Mouse (Mus musculus): ENCODE results near the gene Dcaf5.
"Not testable (repeated sequence)": the region's sequence is repeated elsewhere in the genome, so short reads cannot be mapped to it uniquely, and the experiment has no call there.

The Dcaf5 gene

DNA sequence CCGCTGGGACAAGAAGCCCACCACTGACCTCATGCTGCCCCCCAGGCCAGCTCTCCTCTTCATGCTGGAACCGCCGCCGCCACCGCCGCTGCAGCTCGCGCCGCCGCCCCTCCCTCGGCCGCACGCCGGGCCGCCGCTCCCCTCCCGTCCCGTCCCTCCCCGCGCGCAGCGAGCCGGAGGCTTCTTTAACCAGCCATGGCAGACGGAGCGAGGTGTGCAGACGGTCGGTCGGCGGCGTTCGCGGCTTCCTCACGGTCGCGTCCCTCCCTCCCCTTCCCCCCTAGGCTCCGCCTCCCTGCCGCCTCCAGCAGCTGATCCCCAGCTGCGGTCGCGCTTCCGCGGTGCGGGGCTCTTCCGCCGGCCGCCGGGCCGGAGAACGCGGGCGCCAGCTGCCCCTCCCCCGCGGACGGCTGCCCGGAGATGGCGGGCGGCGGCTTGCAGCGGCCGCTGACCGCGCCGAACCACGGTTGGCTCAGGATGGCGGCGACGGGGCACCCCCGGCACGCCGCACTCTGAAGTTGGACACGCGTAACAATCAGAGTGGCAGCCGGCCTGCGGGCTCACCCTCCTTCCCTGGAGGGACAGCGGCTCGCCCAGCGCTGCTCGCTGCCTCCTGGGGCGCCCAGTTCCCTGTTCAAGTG is at the start of gene Dcaf5:
Gene Dcaf5, minus strand, starts transcription at position 266 of the 641 bp plus-strand sequence.
- DNase-seq, result peak; percentile 78

DNA sequence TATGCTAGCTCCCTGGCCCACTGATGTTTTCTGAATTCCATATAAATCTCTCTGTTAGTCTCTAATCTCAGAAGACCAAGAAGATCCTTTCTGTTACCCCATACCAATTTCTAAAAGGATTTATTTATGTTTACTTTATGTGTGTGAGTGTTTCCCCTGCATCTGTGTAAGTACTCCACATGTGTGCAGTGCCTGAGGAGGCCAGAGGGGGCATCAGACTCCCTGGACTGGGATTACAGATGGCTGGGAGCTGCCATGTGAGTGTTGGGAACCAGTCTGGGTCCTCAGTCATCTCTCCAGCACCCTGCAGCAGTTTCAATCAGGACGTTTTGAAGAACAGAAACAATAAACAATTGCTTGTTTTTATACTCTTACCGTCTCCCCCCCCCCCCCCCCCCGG is 47.0 kb upstream of the Dcaf5 start:
- DNase-seq, result no peak

DNA sequence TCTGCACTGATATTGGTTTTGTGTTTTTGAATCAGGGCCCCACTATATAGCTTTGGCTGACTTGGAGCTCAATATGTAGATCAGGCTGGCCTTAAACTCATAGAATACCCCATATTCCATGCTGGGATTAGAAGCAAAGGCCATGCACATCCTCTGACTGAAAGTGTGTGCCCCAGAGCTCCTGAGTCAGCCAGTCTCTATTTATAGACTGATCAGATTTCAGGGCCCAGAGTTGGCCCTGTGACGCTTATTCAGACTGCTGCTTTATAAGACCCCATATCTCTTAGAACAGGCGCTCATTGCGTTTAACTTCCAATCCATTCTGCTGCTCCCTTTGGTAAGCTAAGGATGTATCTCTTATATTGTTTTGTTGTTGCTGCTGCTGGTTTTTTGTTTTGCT is 43.6 kb upstream of the Dcaf5 start:
- no peak for DNase-seq

- no peak for DNase-seq
Observed at GRCm38 (mm10) chr12:80473731-80474130, 37.3 kb upstream of the Dcaf5 start.

DNA sequence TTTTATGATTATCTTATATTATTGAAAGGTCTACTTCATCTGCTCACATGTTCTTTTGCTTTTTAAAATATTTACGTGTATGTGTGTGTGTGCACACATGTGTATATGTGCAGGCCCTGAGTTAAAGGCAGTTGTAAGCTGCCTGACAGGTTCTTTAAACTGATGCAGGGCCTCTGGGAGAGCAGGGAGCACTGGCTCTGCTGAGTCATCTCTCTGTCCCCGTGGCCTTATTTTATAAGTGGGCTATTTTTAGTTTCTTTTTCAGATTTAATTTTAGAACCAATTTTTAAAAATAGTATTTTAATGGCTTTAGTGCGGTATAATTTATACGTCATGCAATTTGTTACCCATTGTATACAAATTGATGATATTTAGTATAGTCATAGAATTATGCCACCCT is 35.5 kb upstream of the Dcaf5 start:
- DNase-seq, result no peak

GRCm38 (mm10) chr12:80470206-80470605 is 33.8 kb upstream of the Dcaf5 start:
- no peak for DNase-seq

DNA sequence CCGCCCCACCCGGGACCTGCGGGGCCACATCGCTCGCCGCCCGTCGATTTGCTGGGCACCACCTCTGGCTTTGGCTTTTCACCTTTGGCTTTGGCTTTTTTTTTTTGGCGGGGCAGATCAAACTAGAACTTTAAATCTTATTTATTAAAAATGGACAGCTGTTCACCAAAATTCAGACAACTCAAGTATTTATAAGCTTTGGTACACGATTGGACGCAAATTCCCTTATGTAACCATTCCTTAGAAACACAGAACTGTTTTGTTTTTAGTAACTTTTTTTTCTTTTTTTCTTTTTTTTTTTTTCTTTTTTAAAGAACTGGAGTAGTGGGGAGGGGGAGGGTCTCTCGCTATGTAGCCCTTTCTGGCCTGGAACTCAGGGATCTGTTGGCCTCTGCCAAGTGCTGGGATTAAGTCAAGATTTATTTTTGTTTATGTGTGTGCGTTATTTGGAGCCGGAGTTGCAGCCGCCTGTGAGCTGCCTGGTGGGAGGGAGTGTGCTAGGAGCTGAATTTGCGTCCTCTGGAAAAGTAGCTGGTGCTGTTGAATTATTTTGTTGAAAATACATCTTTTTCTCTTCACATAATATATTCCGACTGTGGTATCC is 27.4 kb upstream of the Dcaf5 start:
- DNase-seq, result no peak

DNA sequence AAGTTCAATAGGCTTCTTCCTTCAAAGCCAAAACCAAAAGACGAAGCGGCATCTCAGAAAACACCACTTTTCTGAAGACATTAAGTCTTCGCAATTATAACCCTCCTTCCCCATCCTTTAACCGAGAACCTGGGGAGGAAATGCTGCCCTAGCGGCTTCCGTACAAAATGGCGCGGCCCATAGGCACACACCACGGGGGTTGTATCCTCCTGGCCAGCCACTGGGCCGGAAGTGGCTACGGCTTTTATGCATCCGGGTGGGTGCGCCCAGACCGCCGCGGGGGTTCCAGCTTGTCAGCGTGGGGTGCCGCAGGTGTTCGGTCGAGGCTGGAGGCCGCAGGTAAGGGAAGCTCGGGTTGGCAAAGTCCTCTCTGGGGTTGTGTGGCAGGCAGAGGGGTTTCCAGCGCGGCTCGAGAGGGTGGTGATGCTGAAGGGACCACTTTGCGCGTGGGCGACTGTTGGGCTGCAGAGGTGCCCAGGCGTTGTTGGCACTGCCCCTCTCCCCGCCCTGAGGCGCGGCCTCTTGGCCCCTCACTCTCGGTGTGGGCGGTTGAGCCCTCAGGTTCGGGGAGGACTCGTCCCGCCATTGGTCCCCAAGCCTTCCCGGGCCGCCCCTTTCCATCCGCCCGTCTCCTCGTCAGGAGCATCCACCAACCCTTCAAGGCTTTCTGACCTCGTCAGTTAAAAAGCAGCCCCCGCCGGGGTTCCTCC is 26.7 kb upstream of the Dcaf5 start, which contains the start of gene Exd2:
Gene Exd2, plus strand, starts transcription at position 154 of the 710 bp plus-strand sequence.
- peak; percentile 87 for DNase-seq

DNA sequence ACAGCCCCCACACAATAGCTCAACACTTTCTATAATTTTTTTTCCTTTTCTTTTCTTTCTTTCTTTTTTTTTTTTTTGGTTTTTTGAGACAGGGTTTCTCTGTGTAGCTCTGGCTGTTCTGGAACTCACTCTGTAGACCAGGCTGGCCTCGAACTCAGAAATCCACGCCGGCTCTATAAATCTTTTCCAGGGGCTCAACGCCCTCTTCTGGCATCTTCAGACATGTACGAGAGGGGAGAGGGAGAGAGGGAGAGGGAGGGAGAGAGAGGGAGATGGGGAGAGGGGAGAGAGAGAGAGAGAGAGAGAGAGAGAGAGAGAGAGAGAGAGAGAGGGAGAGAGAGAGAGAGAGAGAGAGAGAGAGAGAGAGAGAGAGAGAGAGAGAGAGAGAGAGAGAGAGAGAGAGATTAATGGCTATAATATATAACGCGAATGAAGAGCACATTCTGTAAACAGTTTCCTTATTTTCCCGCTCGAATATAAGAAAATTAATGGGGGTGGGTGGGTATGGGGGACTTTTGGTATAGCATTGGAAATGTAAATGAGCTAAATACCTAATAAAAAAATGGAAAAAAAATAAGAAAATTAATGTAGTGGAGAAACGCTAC is 26.0 kb upstream of the Dcaf5 start:
- not testable (repeated sequence) for DNase-seq

GRCm38 (mm10) chr12:80458033-80458432 is 21.6 kb upstream of the Dcaf5 start:
- no peak for DNase-seq

GRCm38 (mm10) chr12:80453506-80453905 is 17.1 kb upstream of the Dcaf5 start:
- DNase-seq, result no peak

- no peak for DNase-seq
Observed at GRCm38 (mm10) chr12:80444525-80445109, 8.2 kb upstream of the Dcaf5 start.

- DNase-seq, result no peak
Observed at GRCm38 (mm10) chr12:80440957-80441356, 4.6 kb upstream of the Dcaf5 start.

GRCm38 (mm10) chr12:80437051-80437675 is 762 bp upstream of the Dcaf5 start:
- DNase-seq, result no peak

DNA sequence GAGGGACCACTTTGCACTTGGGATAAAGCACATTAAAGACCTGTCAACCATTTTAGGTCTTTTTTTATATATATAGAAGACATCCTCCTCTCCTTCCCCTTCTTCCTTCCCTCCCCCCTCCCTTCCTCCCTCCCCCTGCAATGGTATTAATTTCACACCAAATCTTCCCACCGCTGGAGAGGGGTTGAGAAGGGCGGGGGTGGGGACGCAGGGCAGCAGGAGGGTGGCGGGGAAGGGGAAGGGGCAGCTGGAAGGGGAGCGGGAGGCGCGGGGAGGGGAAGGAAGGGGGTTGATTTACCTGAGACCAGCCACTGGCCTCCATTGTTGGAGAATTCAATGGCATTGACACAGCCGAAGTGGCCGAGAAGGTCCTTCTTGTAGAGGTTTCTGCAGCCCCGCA is 514 bp downstream of the Dcaf5 start:
- no peak for DNase-seq

DNA sequence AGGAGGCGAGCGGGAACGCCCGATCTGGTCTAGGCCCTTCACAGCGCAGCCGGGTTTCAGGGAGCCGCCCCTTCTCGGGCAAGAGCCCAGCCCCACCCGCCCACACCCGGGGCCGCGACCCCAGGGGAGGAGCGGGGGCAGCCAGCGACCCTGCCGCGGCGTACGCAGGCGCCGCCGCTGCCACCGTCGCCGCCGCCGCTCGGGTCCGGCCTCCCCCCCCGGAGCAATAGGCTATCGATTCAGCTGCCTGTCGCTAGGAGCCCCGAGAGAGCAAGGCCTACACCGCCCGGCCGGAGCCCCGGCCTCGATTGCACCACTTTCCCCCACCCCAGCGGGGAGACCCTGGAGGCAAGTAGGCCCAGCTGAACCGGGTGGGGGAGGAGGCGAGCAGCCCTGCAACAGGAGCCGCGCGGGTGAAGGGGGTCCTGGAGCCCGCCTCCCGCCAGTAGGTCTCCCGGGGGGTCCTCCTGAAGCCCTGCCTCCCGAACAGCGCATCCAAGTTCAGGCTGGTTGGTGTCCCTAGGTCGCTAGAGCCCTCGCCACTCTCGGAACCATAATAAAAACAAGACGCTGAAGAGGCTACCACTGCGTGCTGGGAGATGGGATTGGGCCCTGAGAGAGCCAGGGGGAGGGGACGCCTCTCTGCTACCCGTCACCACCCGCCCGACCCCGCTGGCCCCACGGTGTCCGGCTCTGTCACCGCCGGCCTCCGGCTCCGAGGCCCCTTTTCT is 1.3 kb downstream of the Dcaf5 start:
- peak; percentile 72 for DNase-seq

DNA sequence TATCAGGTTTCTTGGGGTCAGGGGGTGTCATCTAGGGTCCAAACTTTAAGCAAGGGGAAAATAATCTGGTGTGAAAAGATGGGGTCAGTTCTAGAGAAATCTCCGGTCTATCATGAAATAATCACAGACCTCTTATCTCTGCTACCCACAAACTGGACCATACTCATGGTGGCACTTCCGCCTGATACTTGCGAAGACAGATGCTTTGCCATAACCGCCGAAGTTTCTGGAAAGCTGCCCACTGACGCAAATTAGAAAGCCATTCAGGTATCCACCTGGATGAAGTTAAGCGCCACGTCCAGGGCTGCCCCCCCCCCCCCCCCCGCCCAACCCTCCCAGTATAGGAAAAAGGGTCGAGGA is 1.8 kb downstream of the Dcaf5 start:
- DNase-seq, result no peak

DNA sequence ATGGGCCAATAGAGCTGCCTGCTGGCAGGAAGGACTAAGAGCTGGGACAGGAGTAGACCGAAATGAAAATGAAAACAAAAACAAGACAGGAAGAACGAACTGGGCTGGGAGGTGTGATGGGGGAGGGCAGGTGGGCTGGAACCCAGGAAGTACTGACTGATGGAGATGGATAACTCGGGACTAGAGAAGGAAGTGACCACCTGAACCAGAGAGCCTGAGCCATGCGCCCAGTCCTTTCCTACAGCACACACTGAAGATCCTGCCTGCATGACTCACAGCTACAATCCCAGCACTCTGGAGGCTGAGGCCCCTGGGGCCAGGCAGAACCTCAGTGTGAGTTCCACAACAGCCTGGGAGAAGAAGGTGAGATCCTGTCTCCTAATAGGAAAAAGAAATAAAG is 3.1 kb downstream of the Dcaf5 start:
- no peak for DNase-seq

- no peak for DNase-seq
Observed at GRCm38 (mm10) chr12:80427683-80428082, 8.7 kb downstream of the Dcaf5 start.

- no peak for DNase-seq
Observed at GRCm38 (mm10) chr12:80415100-80415499, 21.3 kb downstream of the Dcaf5 start.

DNA sequence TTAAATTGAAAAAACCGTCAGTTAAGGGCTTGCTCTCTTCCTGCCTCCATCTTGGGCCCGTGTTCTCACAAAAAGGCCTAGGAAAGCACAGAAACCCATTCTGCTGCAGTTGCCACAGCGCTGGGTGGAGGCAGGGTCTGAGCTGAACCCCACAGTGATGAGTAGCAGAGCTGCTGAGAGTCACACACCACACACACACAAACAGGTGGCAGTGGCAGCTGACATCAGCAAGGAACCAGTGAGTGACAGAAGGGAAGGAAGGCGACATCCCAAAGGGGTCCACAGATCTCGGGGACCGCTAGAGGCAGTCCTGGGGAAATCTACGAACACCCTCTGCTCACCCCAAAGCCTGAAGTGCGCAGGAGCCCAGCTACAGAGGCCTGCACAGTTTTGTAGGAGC is 25.5 kb downstream of the Dcaf5 start:
- no peak for DNase-seq

DNA sequence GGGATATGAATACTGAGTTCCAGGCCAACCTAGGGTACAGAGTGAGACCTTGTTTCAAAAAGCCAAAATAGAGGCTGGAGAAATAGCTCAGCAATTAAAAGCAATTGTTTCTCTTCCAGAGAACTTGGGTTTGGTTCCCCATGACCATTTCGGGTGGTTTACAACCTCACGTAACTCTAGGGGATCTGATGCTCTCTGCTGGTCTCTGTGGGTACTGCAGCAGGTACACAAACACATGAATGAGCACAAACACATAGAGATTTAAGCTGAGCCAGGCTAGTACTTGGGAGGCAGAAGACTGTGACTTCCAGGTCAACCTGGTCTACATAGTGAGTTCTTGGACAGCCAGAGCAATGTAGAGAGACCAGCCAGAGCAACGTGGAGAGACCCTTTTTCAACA is 28.6 kb downstream of the Dcaf5 start:
- peak; percentile 47 for DNase-seq
